Mouse (Mus musculus) bone marrow, adult 2 months (tissue): ENCODE data around the gene Rab2b. TPM values are rescaled to one million over a fixed set of nuclear protein-coding genes. Genes with fewer than 3 reads are reported as not detected.

Experiments
- H3K27ac ChIP-seq: fragments of 200-500 bp; 2 replicates; pipeline ENCODE4 v1.5.1; 2012; ENCODE audit warnings: low read depth, mild to moderate bottlenecking, control low read depth, inconsistent platforms, low read length; ENCODE audit not compliant: control insufficient read depth, poor library complexity, insufficient read depth
- H3K4me1 ChIP-seq: fragments of 200-500 bp; 2 replicates; pipeline ENCODE4 v1.6.1; 2011; ENCODE audit warnings: low read length; ENCODE audit not compliant: control insufficient read depth, insufficient read depth
- H3K4me3 ChIP-seq: fragments of 200-500 bp; replicated peaks from 2 replicates; pipeline ENCODE3; 2011; ENCODE audit warnings: mild to moderate bottlenecking, low read depth, low read length, control low read depth; ENCODE audit not compliant: control insufficient read depth
- CTCF ChIP-seq: fragments of 200-500 bp; IDR thresholded peaks from 2 replicates; pipeline ENCODE4 v1.5.1; 2011; ENCODE audit warnings: low read length, control low read depth; ENCODE audit not compliant: control insufficient read depth, insufficient read depth
- POLR2A ChIP-seq: fragments of 200-500 bp; IDR thresholded peaks from 2 replicates; pipeline ENCODE4 v1.6.1; 2011; ENCODE audit warnings: low read depth, mild to moderate bottlenecking, control low read depth, low read length, borderline replicate concordance; ENCODE audit not compliant: control insufficient read depth
- WGBS: fragments of 180-500 bp; shearing (Covaris S2); methylation state at CpG from one replicate; pipeline ENCODE4 v1.1.7; 2018; 5-methylcytosine and 5-hydroxymethylcytosine counted together
- polyA plus RNA-seq: library from polyadenylated mRNA; stranded (reverse); fragments of >200 nt; gene quantifications from 2 replicates; pipeline ENCODE4 v1.2.4, GENCODE M21; 2011; ENCODE audit warnings: low replicate concordance; ENCODE audit not compliant: missing spikeins, insufficient read depth, insufficient read length

Rab2b gene
- polyA plus RNA-seq: 6.7 and 7.9 TPM in 2 replicates

DNA sequence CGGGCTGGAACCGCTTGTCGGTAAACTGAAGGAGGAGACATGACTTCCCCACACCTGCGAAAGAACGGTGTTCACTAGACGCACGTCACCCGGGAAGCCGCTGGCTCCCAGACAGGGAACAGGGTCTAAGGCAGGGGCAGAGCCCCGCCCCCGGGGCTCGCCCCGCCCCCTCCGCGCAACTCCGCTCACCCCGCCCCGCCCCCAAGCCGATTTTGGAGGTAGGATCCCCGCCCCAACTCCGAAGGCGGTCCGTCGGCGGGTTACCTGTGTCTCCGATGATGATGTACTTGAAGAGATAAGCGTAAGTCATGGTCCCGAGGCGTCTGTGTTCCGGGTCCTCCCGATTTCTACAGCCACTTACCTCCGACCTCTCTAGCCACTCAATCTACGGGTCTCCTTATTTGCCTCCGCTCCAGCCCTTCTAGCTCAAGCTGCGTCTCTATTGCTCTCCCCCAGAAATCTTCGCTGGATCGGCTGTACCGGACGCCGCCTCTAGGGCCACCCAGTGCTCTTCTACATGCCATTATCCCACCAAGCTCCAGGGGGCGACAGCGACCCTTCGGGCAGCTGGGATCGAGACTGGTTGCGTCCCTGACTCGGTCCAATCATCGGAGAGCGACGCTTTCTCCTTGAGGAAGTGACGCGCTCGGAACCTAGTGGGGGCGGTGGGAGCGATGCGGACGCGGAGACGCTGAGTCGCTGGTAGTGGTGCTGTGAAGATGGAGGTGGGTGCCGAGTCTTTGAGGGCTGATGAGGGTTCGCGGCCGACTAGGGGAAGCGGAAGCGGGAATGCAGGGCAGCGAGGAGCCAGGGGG is at the start of gene Rab2b, which contains the start of gene Tox4:
Gene Rab2b (minus strand): TSS at position 614 of the 815 bp plus-strand sequence.
Gene Tox4 (plus strand): TSS at position 215 of the 815 bp plus-strand sequence.
- TF ChIP-seq POLR2A (peak; percentile 94), CTCF (peak; percentile 95)
- Histone ChIP-seq H3K27ac (peak within 1 kb of the TSS; percentile 85), H3K4me1 (no peaks in the 10 kb centered on the region), H3K4me3 (peak within 1 kb of the TSS; percentile 99)
- WGBS: 2% methylated on average over 66 of the region's 66 CpGs

- 7% methylated on average over 26 of the region's 26 CpGs for WGBS
- TF ChIP-seq CTCF: no peak
- no peak for TF ChIP-seq POLR2A
- Histone ChIP-seq H3K27ac (no peak within 1 kb of the TSS), H3K4me1 (no peaks in the 10 kb centered on the region), H3K4me3 (no peak within 1 kb of the TSS)
These were observed 48.8 kb upstream of the Rab2b start, which contains the start of gene Sall2 for GRCm38 (mm10) chr14:52327910-52328812. Gene Sall2 (minus strand): TSS chr14:52328762.

GRCm38 (mm10) chr14:52327375-52327901 is 48.1 kb upstream of the Rab2b start:
- H3K4me3 ChIP-seq: no peak overlapping the region
- no peaks in the 10 kb centered on the region for H3K4me1 ChIP-seq
- TF ChIP-seq POLR2A (no peak), CTCF (no peak)
- WGBS: 6% methylated on average over 14 of the region's 14 CpGs
- no peak overlapping the region for H3K27ac ChIP-seq

GRCm38 (mm10) chr14:52325890-52326289 is 46.5 kb upstream of the Rab2b start:
- 22% methylated on average over 4 of the region's 4 CpGs for WGBS
- Histone ChIP-seq H3K4me1 (no peaks in the 10 kb centered on the region), H3K27ac (no peak overlapping the region), H3K4me3 (no peak overlapping the region)
- TF ChIP-seq POLR2A (no peak), CTCF (no peak)

DNA sequence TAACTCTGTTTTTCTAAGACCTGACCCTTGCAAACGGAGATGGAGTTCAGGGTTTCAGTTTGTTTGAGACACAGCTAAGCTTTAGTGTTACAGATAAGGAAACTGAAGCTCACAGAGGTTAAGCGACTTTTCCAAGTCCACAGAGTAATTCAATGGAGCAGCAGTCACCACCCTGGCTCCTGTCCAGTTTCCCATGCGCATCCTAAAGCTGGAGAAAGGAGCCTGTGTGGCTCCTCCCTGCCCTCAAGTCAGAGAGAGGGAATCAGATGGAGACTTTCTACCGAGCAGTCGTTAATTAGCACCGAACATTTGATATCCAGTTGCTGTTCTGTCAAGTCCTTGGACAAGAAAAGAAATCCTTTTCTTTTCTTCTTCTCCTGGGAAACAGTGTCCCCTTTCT is 40.0 kb upstream of the Rab2b start:
- 82% methylated on average over 6 of the region's 6 CpGs for WGBS
- H3K4me3 ChIP-seq: no peak overlapping the region
- TF ChIP-seq CTCF (no peak), POLR2A (no peak)
- H3K27ac ChIP-seq: no peak overlapping the region
- H3K4me1 ChIP-seq: no peaks in the 10 kb centered on the region

- 18% methylated on average over 16 of the region's 16 CpGs for WGBS
- Histone ChIP-seq H3K4me3 (no peak overlapping the region), H3K4me1 (no peaks in the 10 kb centered on the region), H3K27ac (no peak overlapping the region)
- no peak for TF ChIP-seq CTCF
- no peak for TF ChIP-seq POLR2A
These were observed 37.3 kb upstream of the Rab2b start for GRCm38 (mm10) chr14:52316441-52317225.

- 1% methylated on average over 35 of the region's 41 CpGs for WGBS
- no peaks in the 10 kb centered on the region for H3K4me1 ChIP-seq
- H3K27ac ChIP-seq: no peak overlapping the region
- TF ChIP-seq POLR2A (0 out of 2 replicates have a peak, but pooled peaks have one; percentile 33), CTCF (no peak)
- H3K4me3 ChIP-seq: peak overlapping the region; percentile 31
These were observed 36.6 kb upstream of the Rab2b start for GRCm38 (mm10) chr14:52315792-52316440.
